Mouse (Mus musculus): ENCODE data around the gene Anxa2. TPM values are rescaled to one million over a fixed set of nuclear protein-coding genes. Genes with fewer than 3 reads are reported as not detected.
A peak's percentile ranks its signal among the peaks of the same experiment; 100 is the strongest.

Gene Anxa2
- polyA plus RNA-seq, 1 experiment from 2014 or later = 78.3 TPM

DNA sequence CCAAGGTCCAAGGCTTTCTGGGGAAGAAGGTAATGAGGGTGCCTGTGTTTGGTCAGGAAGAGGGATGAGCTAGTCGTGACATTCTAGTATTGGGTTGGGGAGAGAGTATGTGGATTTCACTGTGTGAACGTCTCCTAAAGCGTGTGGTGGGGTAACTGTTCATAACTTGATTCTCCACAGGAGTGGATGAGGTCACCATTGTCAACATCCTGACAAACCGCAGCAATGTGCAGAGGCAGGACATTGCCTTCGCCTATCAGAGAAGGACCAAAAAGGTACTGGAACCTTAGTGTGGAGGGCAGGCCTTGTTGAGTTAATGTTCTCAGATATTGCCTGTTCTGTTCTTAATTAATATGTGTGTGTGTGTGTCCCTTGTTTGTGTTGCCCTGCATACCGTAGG, 22.5 kb downstream of the Anxa2 start:
- no peak overlapping the region for H3K4me3 ChIP-seq (ENCODE audit: low read depth, low read length)
- no peak for TF ChIP-seq CTCF (IDR thresholded peaks at IDR 0.05; ENCODE audit: low read depth)
- no peak for TF ChIP-seq EP300 (IDR thresholded peaks at IDR 0.05; ENCODE audit: low read depth)
- no peak overlapping the region for H3K9ac ChIP-seq (replicated peaks)
- DNase-seq (no peak), ATAC-seq (no peak)
- H3K36me3 ChIP-seq (replicated peaks; ENCODE audit: insufficient read depth, low read length) = peaks cover 25% of the 10 kb centered on the region
- peaks cover 9% of the 10 kb centered on the region for H3K4me1 ChIP-seq (ENCODE audit: insufficient read depth)
- no peak overlapping the region for H3K4me2 ChIP-seq (ENCODE audit: low read depth, low read length)
- no peaks in the 10 kb centered on the region for H3K27me3 ChIP-seq (ENCODE audit: insufficient read depth, low read length)
- H3K9me3 ChIP-seq (ENCODE audit: low read length) = no peaks in the 10 kb centered on the region
- no peak overlapping the region for H3K27ac ChIP-seq (ENCODE audit: low read depth)
- 67% methylated on average over 6 of the region's 6 CpGs for WGBS (ENCODE audit: insufficient replicate concordance)

DNA sequence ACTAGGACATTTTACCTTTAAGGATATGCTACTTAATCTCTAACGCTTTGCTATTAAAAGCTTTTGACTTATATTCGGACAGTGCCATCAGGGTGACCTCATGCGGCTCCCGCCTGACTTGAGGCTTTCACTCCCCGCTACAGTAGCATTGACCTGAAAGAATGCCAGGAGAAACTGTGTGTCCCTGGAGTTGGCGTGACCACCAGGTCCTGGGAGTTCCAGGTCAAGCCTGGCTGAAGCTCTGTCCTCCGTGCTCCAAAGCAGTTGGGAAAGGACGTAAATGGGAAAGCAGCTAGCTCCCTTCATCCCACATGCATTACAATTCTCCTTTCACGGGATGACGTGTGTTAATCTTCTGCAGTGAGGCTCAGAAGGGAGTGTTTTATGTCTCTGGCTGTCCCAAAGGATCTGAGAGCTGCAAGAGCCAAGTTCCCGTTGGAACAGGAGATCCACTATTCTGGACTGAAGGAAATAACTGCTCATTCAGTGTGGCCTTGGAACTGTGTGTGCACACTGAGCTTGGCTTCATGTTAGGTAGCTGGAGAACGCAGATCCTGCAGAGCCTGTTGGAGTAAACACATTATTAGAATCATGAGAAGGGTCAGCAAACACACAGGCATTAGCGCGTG, 23.9 kb downstream of the Anxa2 start:
- DNase-seq = no peak

DNA sequence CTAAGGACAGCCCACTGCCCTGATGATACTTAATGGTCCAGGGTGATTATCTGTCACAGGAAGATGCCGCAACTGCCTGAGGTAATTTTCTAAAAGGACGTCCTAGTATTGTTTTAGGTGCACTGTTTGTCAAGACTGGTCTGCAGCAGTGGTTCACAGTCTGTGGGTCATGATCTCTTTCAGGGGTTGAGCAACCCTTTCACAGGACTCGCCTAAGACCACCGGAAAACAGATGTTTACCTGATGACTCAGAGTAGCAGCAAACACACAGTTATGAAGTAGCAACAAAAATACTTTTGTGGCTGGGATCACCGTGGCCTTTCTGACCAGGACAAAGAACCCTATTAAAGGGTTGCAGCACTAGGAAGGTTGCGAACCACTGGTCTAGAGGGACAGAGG, 24.4 kb downstream of the Anxa2 start:
- ATAC-seq (no peak), DNase-seq (no peak)
- TF ChIP-seq CTCF (IDR thresholded peaks at IDR 0.05; ENCODE audit: low read depth) (no peak), EP300 (IDR thresholded peaks at IDR 0.05; ENCODE audit: low read depth) (no peak)
- H3K4me1 ChIP-seq (ENCODE audit: insufficient read depth) = no peaks in the 10 kb centered on the region
- peaks cover 34% of the 10 kb centered on the region for H3K36me3 ChIP-seq (replicated peaks; ENCODE audit: insufficient read depth, low read length)
- no peak overlapping the region for H3K4me3 ChIP-seq (ENCODE audit: low read depth, low read length)
- H3K9me3 ChIP-seq (ENCODE audit: low read length) = no peaks in the 10 kb centered on the region
- no peak overlapping the region for H3K4me2 ChIP-seq (ENCODE audit: low read depth, low read length)
- WGBS (ENCODE audit: insufficient replicate concordance) = 45% methylated on average over 6 of the region's 6 CpGs
- no peak overlapping the region for H3K9ac ChIP-seq (replicated peaks)
- no peaks in the 10 kb centered on the region for H3K27me3 ChIP-seq (ENCODE audit: insufficient read depth, low read length)
- no peak overlapping the region for H3K27ac ChIP-seq (ENCODE audit: low read depth)

More for the DNA sequence above, 23.9 kb downstream of the Anxa2 start:
- Histone ChIP-seq H3K4me3 (ENCODE audit: low read depth, low read length) (no peak overlapping the region), H3K4me2 (ENCODE audit: low read depth, low read length) (no peak overlapping the region), H3K27me3 (ENCODE audit: insufficient read depth, low read length) (no peaks in the 10 kb centered on the region), H3K36me3 (replicated peaks; ENCODE audit: insufficient read depth, low read length) (peaks cover 31% of the 10 kb centered on the region), H3K27ac (ENCODE audit: low read depth) (no peak overlapping the region), H3K9ac (replicated peaks) (no peak overlapping the region), H3K9me3 (ENCODE audit: low read length) (no peaks in the 10 kb centered on the region), H3K4me1 (ENCODE audit: insufficient read depth) (peaks cover 4% of the 10 kb centered on the region; the same call in 1 of the 2 replicates)
- TF ChIP-seq EP300 (IDR thresholded peaks at IDR 0.05; ENCODE audit: low read depth) (no peak), CTCF (IDR thresholded peaks at IDR 0.05; ENCODE audit: low read depth) (no peak)
- WGBS (ENCODE audit: insufficient replicate concordance) = 74% methylated on average over 14 of the region's 14 CpGs
- no peak for ATAC-seq

DNA sequence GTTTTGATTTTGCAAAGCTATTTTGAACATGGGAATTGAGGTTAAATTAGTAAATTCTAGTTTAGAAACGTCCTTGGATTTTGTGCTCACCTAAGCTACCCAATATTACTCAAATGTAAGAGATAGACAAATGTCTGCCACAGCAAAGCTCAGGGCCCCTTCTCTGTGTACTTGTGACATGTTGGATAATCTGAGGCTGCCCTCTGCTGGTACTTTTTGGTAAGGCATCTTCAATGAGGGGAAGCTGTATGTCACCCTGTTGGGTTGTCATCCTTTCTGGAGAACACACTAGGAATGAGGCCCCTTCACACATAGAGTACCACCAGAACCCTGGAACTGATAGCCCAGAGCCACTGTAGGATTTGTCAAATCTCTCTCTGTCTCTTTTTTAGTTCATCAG, 26.9 kb downstream of the Anxa2 start:
- no peaks in the 10 kb centered on the region for H3K4me1 ChIP-seq (ENCODE audit: insufficient read depth)
- peaks cover 51% of the 10 kb centered on the region for H3K36me3 ChIP-seq (replicated peaks; ENCODE audit: insufficient read depth, low read length)
- TF ChIP-seq EP300 (IDR thresholded peaks at IDR 0.05; ENCODE audit: low read depth) (no peak), CTCF (IDR thresholded peaks at IDR 0.05; ENCODE audit: low read depth) (peak; percentile 88)
- ATAC-seq (0 out of 2 replicates have a peak, but pooled peaks have one; percentile 40), DNase-seq (peak; percentile 80)
- no peak overlapping the region for H3K4me3 ChIP-seq (ENCODE audit: low read depth, low read length)
- H3K4me2 ChIP-seq (ENCODE audit: low read depth, low read length) = no peak overlapping the region
- 0% methylated on average over 1 of the region's 1 CpGs for WGBS (ENCODE audit: insufficient replicate concordance)
- no peaks in the 10 kb centered on the region for H3K9me3 ChIP-seq (ENCODE audit: low read length)
- H3K9ac ChIP-seq (replicated peaks) = no peak overlapping the region
- H3K27me3 ChIP-seq (ENCODE audit: insufficient read depth, low read length) = no peaks in the 10 kb centered on the region
- H3K27ac ChIP-seq (ENCODE audit: low read depth) = no peak overlapping the region

DNA sequence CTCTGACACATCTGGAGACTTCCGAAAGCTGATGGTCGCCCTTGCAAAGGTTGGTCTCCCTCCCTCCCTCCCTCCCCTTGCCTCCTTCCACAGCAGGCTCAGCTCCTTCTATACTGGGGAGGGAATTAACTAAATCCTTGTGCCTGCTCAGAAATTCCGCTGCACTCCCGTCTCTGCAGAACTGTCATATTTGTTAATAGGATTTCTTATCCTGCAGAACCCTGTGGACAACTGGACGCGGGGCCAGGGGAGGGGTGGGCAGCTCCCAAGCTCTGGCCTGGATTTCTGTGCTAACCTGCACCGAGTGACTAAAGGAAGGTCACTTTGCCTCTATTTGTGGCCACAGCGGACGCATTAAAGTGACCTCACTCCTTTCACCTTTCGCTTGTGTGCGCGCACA, 30.4 kb downstream of the Anxa2 start:
- WGBS (ENCODE audit: insufficient replicate concordance) = 65% methylated on average over 12 of the region's 12 CpGs
- ATAC-seq = no peak
- no peak overlapping the region for H3K4me2 ChIP-seq (ENCODE audit: low read depth, low read length)
- DNase-seq = no peak
- H3K27ac ChIP-seq (ENCODE audit: low read depth) = no peak overlapping the region
- TF ChIP-seq CTCF (IDR thresholded peaks at IDR 0.05; ENCODE audit: low read depth) (no peak), EP300 (IDR thresholded peaks at IDR 0.05; ENCODE audit: low read depth) (no peak)
- peaks cover 75% of the 10 kb centered on the region for H3K36me3 ChIP-seq (replicated peaks; ENCODE audit: insufficient read depth, low read length)
- no peaks in the 10 kb centered on the region for H3K27me3 ChIP-seq (ENCODE audit: insufficient read depth, low read length)
- no peak overlapping the region for H3K4me3 ChIP-seq (ENCODE audit: low read depth, low read length)
- no peaks in the 10 kb centered on the region for H3K9me3 ChIP-seq (ENCODE audit: low read length)
- H3K4me1 ChIP-seq (ENCODE audit: insufficient read depth) = no peaks in the 10 kb centered on the region
- H3K9ac ChIP-seq (replicated peaks) = no peak overlapping the region

DNA sequence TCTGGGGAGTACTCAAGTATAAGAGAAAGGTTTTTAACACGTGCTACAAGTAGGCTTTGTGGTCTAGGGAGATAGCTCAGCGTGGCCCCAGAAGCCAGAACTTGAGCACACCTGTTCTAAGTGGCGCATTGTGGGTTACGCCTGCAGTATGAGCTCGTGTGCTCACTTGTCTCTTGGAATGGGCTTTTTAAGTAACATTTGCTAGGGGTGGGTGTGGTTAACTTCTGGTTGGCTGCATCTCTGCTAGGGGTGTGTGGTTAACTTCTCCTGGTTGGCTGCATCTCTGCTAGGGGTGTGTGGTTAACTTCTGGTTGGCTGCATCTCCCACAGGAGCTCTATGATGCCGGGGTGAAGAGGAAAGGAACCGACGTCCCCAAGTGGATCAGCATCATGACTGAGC, 32.7 kb downstream of the Anxa2 start:
- no peak overlapping the region for H3K4me2 ChIP-seq (ENCODE audit: low read depth, low read length)
- H3K4me3 ChIP-seq (ENCODE audit: low read depth, low read length) = no peak overlapping the region
- DNase-seq = no peak
- no peak overlapping the region for H3K9ac ChIP-seq (replicated peaks)
- WGBS (ENCODE audit: insufficient replicate concordance) = 55% methylated on average over 8 of the region's 8 CpGs
- no peaks in the 10 kb centered on the region for H3K9me3 ChIP-seq (ENCODE audit: low read length)
- no peaks in the 10 kb centered on the region for H3K27me3 ChIP-seq (ENCODE audit: insufficient read depth, low read length)
- TF ChIP-seq CTCF (IDR thresholded peaks at IDR 0.05; ENCODE audit: low read depth) (no peak), EP300 (IDR thresholded peaks at IDR 0.05; ENCODE audit: low read depth) (no peak)
- ATAC-seq = no peak
- H3K4me1 ChIP-seq (ENCODE audit: insufficient read depth) = no peaks in the 10 kb centered on the region
- H3K27ac ChIP-seq (ENCODE audit: low read depth) = no peak overlapping the region
- peaks cover 90% of the 10 kb centered on the region for H3K36me3 ChIP-seq (replicated peaks; ENCODE audit: insufficient read depth, low read length)

All from liver, postnatal 0 days (tissue).